Mouse (Mus musculus) liver, embryonic 16.5 days (tissue): ENCODE measurements around the gene Plekhb1. TPM values are rescaled to one million over a fixed set of nuclear protein-coding genes. Genes with fewer than 3 reads are reported as not detected.

Experiments used
- ATAC-seq: fragments of 200-750 bp; cut with Nextera tagmentation; 2 replicates; pipeline ENCODE4 v1.8.0; 2017; ENCODE audit warnings: low read depth, mild to moderate bottlenecking, moderate number of reproducible peaks, moderate library complexity
- H3K27ac ChIP-seq: fragments of 300-500 bp; sonication (generic); 2 replicates; pipeline ENCODE4 v1.5.1; 2014; ENCODE audit warnings: mild to moderate bottlenecking, low read length
- H3K27me3 ChIP-seq: fragments of 300-500 bp; sonication (generic); 2 replicates; pipeline ENCODE4 v1.6.1; 2014; ENCODE audit warnings: low read depth, low read length, mixed read lengths; ENCODE audit not compliant: control insufficient read depth, insufficient read depth
- H3K36me3 ChIP-seq: fragments of 300-500 bp; sonication (generic); 2 replicates; pipeline ENCODE4 v1.6.1; 2014; ENCODE audit warnings: mild to moderate bottlenecking; ENCODE audit not compliant: control insufficient read depth, insufficient read depth
- H3K4me1 ChIP-seq: fragments of 300-500 bp; sonication (generic); 2 replicates; pipeline ENCODE4 v1.6.1; 2014; ENCODE audit warnings: low read depth, low read length, mixed read lengths; ENCODE audit not compliant: control insufficient read depth
- H3K4me2 ChIP-seq: fragments of 300-500 bp; sonication (generic); 2 replicates; pipeline ENCODE4 v1.6.1; 2014; ENCODE audit warnings: low read depth, low read length, mixed read lengths
- H3K4me3 ChIP-seq: fragments of 300-500 bp; sonication (generic); 2 replicates; pipeline ENCODE4 v1.5.1; 2014; ENCODE audit warnings: low read depth, mild to moderate bottlenecking, low read length
- H3K9ac ChIP-seq: fragments of 300-500 bp; sonication (generic); 2 replicates; pipeline ENCODE4 v1.6.1; 2014; ENCODE audit warnings: low read depth, low read length
- H3K9me3 ChIP-seq: fragments of 300-500 bp; sonication (generic); replicated peaks from 2 replicates; pipeline ENCODE4 v1.6.1; 2016; ENCODE audit warnings: low read length; ENCODE audit not compliant: control insufficient read depth
- WGBS: fragments of 180-500 bp; shearing (Covaris S2); extraction: QIAGEN DNeasy Blood & Tissue Kit; methylation state at CpG from one replicate; pipeline ENCODE4 v1.1.7; 2014; ENCODE audit not compliant: insufficient replicate concordance; 5-methylcytosine and 5-hydroxymethylcytosine counted together
- polyA plus RNA-seq: library from polyadenylated mRNA; unstranded; fragments of >200 nt; fragmentation: Nextera tagmentation; extraction: Ambion mirVana; gene quantifications from 2 replicates; pipeline ENCODE4 v1.2.1, GENCODE M21; 2015

The Plekhb1 gene
- polyA plus RNA-seq: 0.33 and 0.65 TPM in 2 replicates

- Histone ChIP-seq H3K27ac (no peak within 1 kb of the TSS), H3K9ac (no peak within 1 kb of the TSS), H3K4me2 (no peak within 1 kb of the TSS), H3K9me3 (no peaks in the 10 kb centered on the region), H3K4me3 (no peak within 1 kb of the TSS), H3K27me3 (peaks cover 13% of the 10 kb centered on the region), H3K36me3 (no peaks in the 10 kb centered on the region), H3K4me1 (peaks cover 5% of the 10 kb centered on the region)
- WGBS: 78% methylated on average over 8 of the region's 8 CpGs
- ATAC-seq: no peak
These were observed at the start of gene Plekhb1 for GRCm38 (mm10) chr7:100662231-100662630. Gene Plekhb1, minus strand, starts transcription at chr7:100662414.

- peak overlapping the region; percentile 90 for H3K27ac ChIP-seq
- peak overlapping the region; percentile 97 for H3K4me3 ChIP-seq
- peak overlapping the region; percentile 96 for H3K9ac ChIP-seq
- H3K27me3 ChIP-seq: no peaks in the 10 kb centered on the region
- ATAC-seq: peak; percentile 11
- peaks cover 17% of the 10 kb centered on the region for H3K4me1 ChIP-seq
- H3K4me2 ChIP-seq: peak overlapping the region; percentile 99
- H3K36me3 ChIP-seq: no peaks in the 10 kb centered on the region
- no peaks in the 10 kb centered on the region for H3K9me3 ChIP-seq
- WGBS: 1% methylated on average over 23 of the region's 23 CpGs
These were observed 44.8 kb upstream of the Plekhb1 start for GRCm38 (mm10) chr7:100706883-100707480.

- 0% methylated on average over 27 of the region's 37 CpGs for WGBS
- peak within 1 kb of the TSS; percentile 90 for H3K27ac ChIP-seq
These were observed 44.1 kb upstream of the Plekhb1 start, which contains the start of gene Fam168a for GRCm38 (mm10) chr7:100706143-100706841. Gene Fam168a, plus strand, starts transcription at chr7:100706635.

GRCm38 (mm10) chr7:100699771-100700770, 37.9 kb upstream of the Plekhb1 start:
- Histone ChIP-seq H3K9ac (no peak overlapping the region), H3K4me3 (no peak overlapping the region), H3K9me3 (no peaks in the 10 kb centered on the region), H3K4me2 (no peak overlapping the region), H3K36me3 (no peaks in the 10 kb centered on the region), H3K27me3 (no peaks in the 10 kb centered on the region), H3K4me1 (no peaks in the 10 kb centered on the region; the same call in 1 of the 2 replicates), H3K27ac (no peak overlapping the region)
- WGBS: 55% methylated on average over 8 of the region's 8 CpGs
- ATAC-seq: no peak

More at GRCm38 (mm10) chr7:100706143-100706841, 44.1 kb upstream of the Plekhb1 start, which contains the start of gene Fam168a:
- peak within 1 kb of the TSS; percentile 96 for H3K9ac ChIP-seq
- peak within 1 kb of the TSS; percentile 99 for H3K4me2 ChIP-seq
- H3K27me3 ChIP-seq: no peaks in the 10 kb centered on the region
- H3K4me1 ChIP-seq: peaks cover 17% of the 10 kb centered on the region
- H3K36me3 ChIP-seq: no peaks in the 10 kb centered on the region
- no peaks in the 10 kb centered on the region for H3K9me3 ChIP-seq
- ATAC-seq: peak; percentile 98
- H3K4me3 ChIP-seq: peak within 1 kb of the TSS; percentile 97

GRCm38 (mm10) chr7:100693199-100693598, 31.0 kb upstream of the Plekhb1 start:
- no peak overlapping the region for H3K9ac ChIP-seq
- 64% methylated on average over 8 of the region's 8 CpGs for WGBS
- H3K9me3 ChIP-seq: no peaks in the 10 kb centered on the region
- H3K4me1 ChIP-seq: no peaks in the 10 kb centered on the region
- H3K27ac ChIP-seq: no peak overlapping the region
- no peak overlapping the region for H3K4me3 ChIP-seq
- no peak for ATAC-seq
- no peak overlapping the region for H3K4me2 ChIP-seq
- H3K36me3 ChIP-seq: no peaks in the 10 kb centered on the region
- no peaks in the 10 kb centered on the region for H3K27me3 ChIP-seq

- ATAC-seq: no peak
These were observed 26.3 kb upstream of the Plekhb1 start for GRCm38 (mm10) chr7:100688471-100688870.

GRCm38 (mm10) chr7:100685061-100686030, 23.1 kb upstream of the Plekhb1 start:
- Histone ChIP-seq H3K27me3 (no peaks in the 10 kb centered on the region), H3K9ac (no peak overlapping the region), H3K36me3 (no peaks in the 10 kb centered on the region), H3K9me3 (no peaks in the 10 kb centered on the region), H3K4me1 (peaks cover 16% of the 10 kb centered on the region), H3K4me2 (no peak overlapping the region), H3K4me3 (no peak overlapping the region), H3K27ac (peak overlapping the region; percentile 90)
- WGBS: 31% methylated on average over 13 of the region's 13 CpGs
- ATAC-seq: peak; percentile 64

More at GRCm38 (mm10) chr7:100688471-100688870, 26.3 kb upstream of the Plekhb1 start:
- H3K4me2 ChIP-seq: no peak overlapping the region
- H3K4me1 ChIP-seq: peaks cover 16% of the 10 kb centered on the region
- no peak overlapping the region for H3K4me3 ChIP-seq
- H3K27me3 ChIP-seq: no peaks in the 10 kb centered on the region
- H3K36me3 ChIP-seq: no peaks in the 10 kb centered on the region
- no peak overlapping the region for H3K27ac ChIP-seq
- WGBS: 85% methylated on average over 7 of the region's 7 CpGs
- no peak overlapping the region for H3K9ac ChIP-seq
- no peaks in the 10 kb centered on the region for H3K9me3 ChIP-seq

- peaks cover 16% of the 10 kb centered on the region for H3K4me1 ChIP-seq
- H3K4me3 ChIP-seq: peak overlapping the region; percentile 26; the same call in 1 of the 2 replicates
- no peaks in the 10 kb centered on the region for H3K36me3 ChIP-seq
- H3K27ac ChIP-seq: peak overlapping the region; percentile 90
- peak; percentile 89 for ATAC-seq
- WGBS: 12% methylated on average over 7 of the region's 7 CpGs
- H3K4me2 ChIP-seq: peak overlapping the region; percentile 56
- no peaks in the 10 kb centered on the region for H3K27me3 ChIP-seq
- peak overlapping the region; percentile 26 for H3K9ac ChIP-seq
- no peaks in the 10 kb centered on the region for H3K9me3 ChIP-seq
These were observed 22.3 kb upstream of the Plekhb1 start for GRCm38 (mm10) chr7:100684538-100684937.
